Mouse (Mus musculus): Measurements from ENCODE around the gene Hist1h2ab.

- TF ChIP-seq CTCF (conservative IDR thresholded peaks at IDR 0.05; ENCODE audit: low read length) (no peak), POU5F1 (IDR thresholded peaks at IDR 0.05; ENCODE audit: borderline replicate concordance, low read length) (no peak)
Measured at GRCm38 (mm10) chr13:23753314-23754078, 2.6 kb downstream of the Hist1h2ab start.

Data from E14TG2a.4 (cell line).